In the genomic region with DNA sequence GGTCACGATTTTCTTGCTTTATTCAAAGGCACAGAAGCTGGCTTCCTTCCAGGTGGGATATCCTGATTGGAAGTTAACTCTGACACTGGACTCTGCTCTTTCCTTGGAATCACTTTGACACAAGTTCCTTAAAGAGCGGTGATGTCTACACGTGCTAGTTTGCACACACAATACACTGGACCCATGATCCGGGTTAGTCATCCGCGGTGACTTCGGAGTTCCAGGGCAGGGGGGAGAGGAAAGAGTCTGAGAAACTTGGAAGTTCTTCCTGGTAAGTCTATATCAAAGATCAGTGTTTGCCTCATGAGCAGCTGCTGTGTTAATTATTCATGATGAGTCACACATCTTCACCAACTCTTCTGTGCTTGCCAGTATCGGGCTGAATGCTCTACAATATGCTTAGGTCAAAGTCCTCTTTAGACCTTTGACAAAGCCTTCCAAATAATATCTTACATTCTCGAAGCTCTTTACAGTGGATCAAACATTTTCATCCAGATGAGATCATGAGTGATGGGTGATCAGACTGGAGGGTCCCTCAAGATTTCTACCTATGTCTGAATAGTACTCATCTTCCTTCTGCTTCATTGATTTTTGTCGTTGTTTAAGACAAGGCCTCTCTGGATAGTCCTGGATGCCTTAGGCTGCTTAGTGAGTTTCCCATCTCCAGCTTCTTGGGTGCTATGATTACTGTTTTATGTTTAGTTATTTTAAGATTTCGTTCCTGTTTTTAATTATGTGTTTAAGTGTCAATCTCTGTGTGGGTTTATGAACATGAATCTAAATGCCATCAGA, we compare ENCODE assay signal across 16 mouse cellular contexts.
A peak's percentile ranks its signal among the peaks of the same experiment; 100 is the strongest.
DNase-seq lines count a peak whose midpoint lies in the region; ATAC-seq and TF ChIP-seq lines count a peak whose summit lies in the region.
"Had no signal": no experiment of that assay in that cellular context is flagged by ENCODE, and none has a peak within 500 bp of the region (broad histone marks: within the 10 kb centered on the region; RNA-seq: fewer than 3 reads in every experiment).

No protein-coding gene starts in this region.

- no peak for TF ChIP-seq CTCF in C2C12 (IDR thresholded peaks at IDR 0.05; ENCODE audit: control insufficient read depth, insufficient read depth, insufficient read length)

- no peak overlapping the region for H3K4me3 ChIP-seq in C2C12 (ENCODE audit: insufficient read depth, poor library complexity, severe bottlenecking)
- H3K4me3 ChIP-seq in intestine, embryonic 16.5 days (ENCODE audit: low read length), result no peak overlapping the region
- no peak overlapping the region for H3K4me3 ChIP-seq in forebrain, embryonic 13.5 days
- H3K4me3 ChIP-seq: liver, embryonic 12.5 days; midbrain, embryonic 15.5 days; neural tube, embryonic 15.5 days had no signal

- 0 out of 2 replicates have a peak overlapping the region, but pooled peaks have one; percentile 1 for H3K27ac ChIP-seq in intestine, embryonic 16.5 days (ENCODE audit: low read length)
- no peak overlapping the region for H3K27ac ChIP-seq in forebrain, embryonic 13.5 days
- H3K27ac ChIP-seq: liver, embryonic 12.5 days; midbrain, embryonic 15.5 days; neural tube, embryonic 15.5 days had no signal

- no peak for DNase-seq in frontal cortex, adult 2 months (ENCODE audit: extremely low spot score in 1 of 2, low spot score in 1 of 2)
- DNase-seq in kidney, postnatal 25 days, result peak; percentile 54 to 72
- no peak for DNase-seq in cerebellum, postnatal 4 days (ENCODE audit: low spot score in 2 of 2)
- DNase-seq in gastrocnemius, postnatal 25 days, result no peak
- DNase-seq: forebrain, postnatal 0 days; gastrocnemius, postnatal 36 days; lung, postnatal 36 days had no signal

- 63% methylated on average over 11 of the region's 11 CpGs for WGBS in intestine, embryonic 16.5 days
- 93% methylated on average over 11 of the region's 11 CpGs for WGBS in forebrain, embryonic 13.5 days

- H3K4me2 ChIP-seq in intestine, embryonic 16.5 days (ENCODE audit: low read depth, low read length), result no peak overlapping the region
- H3K4me2 ChIP-seq in forebrain, embryonic 13.5 days, result no peak overlapping the region
- H3K4me2 ChIP-seq: liver, embryonic 12.5 days; midbrain, embryonic 15.5 days; neural tube, embryonic 15.5 days had no signal

- no peaks in the 10 kb centered on the region for H3K9me3 ChIP-seq in intestine, embryonic 16.5 days (ENCODE audit: control insufficient read depth, low read length)
- H3K9me3 ChIP-seq in forebrain, embryonic 13.5 days (replicated peaks), result no peaks in the 10 kb centered on the region; the same call in 1 of the 2 replicates
- H3K9me3 ChIP-seq: midbrain, embryonic 15.5 days; neural tube, embryonic 15.5 days had no signal

- H3K79me2 ChIP-seq in C2C12 (ENCODE audit: control insufficient read depth, insufficient read depth), result no peaks in the 10 kb centered on the region

- no peaks in the 10 kb centered on the region for H3K79me3 ChIP-seq in C2C12 (ENCODE audit: low read depth)

- H3K9ac ChIP-seq in intestine, embryonic 16.5 days (ENCODE audit: low read depth, low read length), result no peak overlapping the region
- no peak overlapping the region for H3K9ac ChIP-seq in forebrain, embryonic 13.5 days
- H3K9ac ChIP-seq: forebrain, postnatal 0 days; liver, embryonic 12.5 days; midbrain, embryonic 15.5 days; neural tube, embryonic 15.5 days had no signal

- H3K36me3 ChIP-seq in C2C12 (ENCODE audit: control insufficient read depth, insufficient read depth), result no peaks in the 10 kb centered on the region
- H3K36me3 ChIP-seq in intestine, embryonic 16.5 days (ENCODE audit: control insufficient read depth, insufficient read depth, low read length), result no peaks in the 10 kb centered on the region
- no peaks in the 10 kb centered on the region for H3K36me3 ChIP-seq in forebrain, embryonic 13.5 days (ENCODE audit: poor library complexity, severe bottlenecking)
- H3K36me3 ChIP-seq: liver, embryonic 12.5 days; midbrain, embryonic 15.5 days; neural tube, embryonic 15.5 days had no signal

- no peaks in the 10 kb centered on the region for H3K27me3 ChIP-seq in C2C12 (ENCODE audit: control insufficient read depth, insufficient read depth, insufficient read length)
- no peaks in the 10 kb centered on the region for H3K27me3 ChIP-seq in intestine, embryonic 16.5 days (replicated peaks; ENCODE audit: control insufficient read depth, insufficient read depth, low read length)
- H3K27me3 ChIP-seq in forebrain, embryonic 13.5 days, result no peaks in the 10 kb centered on the region
- H3K27me3 ChIP-seq: liver, embryonic 12.5 days; midbrain, embryonic 15.5 days; neural tube, embryonic 15.5 days had no signal

- H3K4me1 ChIP-seq in intestine, embryonic 16.5 days (ENCODE audit: control insufficient read depth, insufficient read depth, low read length), result no peaks in the 10 kb centered on the region
- H3K4me1 ChIP-seq in forebrain, embryonic 13.5 days, result no peaks in the 10 kb centered on the region
- H3K4me1 ChIP-seq: liver, embryonic 12.5 days; midbrain, embryonic 15.5 days; neural tube, embryonic 15.5 days had no signal

- H3ac ChIP-seq in C2C12 (ENCODE audit: control insufficient read depth, insufficient read length, low read depth), result no peak overlapping the region

- 0 out of 2 replicates have a peak, but pooled peaks have one; percentile 38 for ATAC-seq in frontal cortex, adult (ENCODE audit: low TSS enrichment)
- peak; percentile 97 for ATAC-seq in intestine, embryonic 16.5 days
- ATAC-seq in forebrain, embryonic 13.5 days, result no peak
- ATAC-seq: CD4-positive, CD25-positive, alpha-beta regulatory T cell, adult 4 months; forebrain, postnatal 0 days; inflammation-experienced regulatory T-cells, adult 6 months; liver, embryonic 12.5 days; midbrain, embryonic 15.5 days had no signal

TF ChIP-seq in C2C12, 6 proteins besides CTCF, POLR2A, EP300 and RAD21:
- TF ChIP-seq CEBPB (IDR thresholded peaks at IDR 0.05; ENCODE audit: low read depth) (no peak), MYOD1 (IDR thresholded peaks at IDR 0.05; ENCODE audit: control insufficient read depth, insufficient read length, low read depth) (peak; percentile 72)

Comparison
In these comparisons a context has a peak if more than half of its experiments do, and no peak if none do; other contexts are left out.
1. DNase-seq: peak in kidney, postnatal 25 days (2 of 2); none in frontal cortex, adult 2 months (0 of 2), cerebellum, postnatal 4 days (0 of 2) and gastrocnemius, postnatal 25 days (single experiment).